Mouse (Mus musculus) G1E (cell line): ENCODE data around the gene Gm28048.

ENCODE experiments used
- CTCF ChIP-seq: IDR thresholded peaks from 2 replicates; pipeline ENCODE4 v1.5.1; 2012; ENCODE audit warnings: low read depth, low read length, inconsistent platforms, mixed read lengths
- GATA1 ChIP-seq: IDR thresholded peaks from 2 replicates; pipeline ENCODE4 v1.6.1; 2012; ENCODE audit warnings: borderline replicate concordance, low read length, inconsistent platforms, mixed read lengths
- GATA2 ChIP-seq: IDR thresholded peaks from 2 replicates; pipeline ENCODE4 v1.6.1; 2012; ENCODE audit warnings: low read depth, low read length, inconsistent platforms, borderline replicate concordance
- POLR2AphosphoS5 ChIP-seq: IDR thresholded peaks from 2 replicates; pipeline ENCODE4 v1.6.1; 2012; ENCODE audit warnings: low read depth, low read length, inconsistent platforms; ENCODE audit not compliant: insufficient replicate concordance
- TAL1 ChIP-seq: conservative IDR thresholded peaks from 2 replicates; pipeline ENCODE4 v1.6.1; 2012; ENCODE audit warnings: low read depth, low read length, inconsistent platforms, mixed read lengths

DNA sequence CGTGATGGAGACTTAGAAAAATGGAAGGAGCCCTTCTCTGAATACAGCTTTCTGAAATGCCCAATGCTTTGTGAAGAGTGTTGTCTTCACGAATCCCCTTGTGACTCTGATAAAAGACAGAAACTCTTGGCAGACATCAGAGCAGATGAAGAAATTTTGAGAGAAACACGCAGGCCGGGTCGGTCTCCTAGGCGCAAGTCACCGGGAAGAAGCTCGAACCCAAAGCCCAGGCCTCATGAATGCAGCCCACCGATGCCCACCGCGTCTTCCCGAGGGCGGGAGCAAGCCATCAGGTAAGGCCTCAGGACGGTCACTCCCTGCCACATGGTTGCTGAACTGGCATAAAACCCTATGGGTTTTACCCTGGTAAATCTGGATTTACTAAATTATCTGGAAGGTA, 39.0 kb upstream of the Gm28048 start:
- TF ChIP-seq GATA1 (no peak), CTCF (no peak), POLR2AphosphoS5 (no peak), TAL1 (no peak), GATA2 (no peak)
